Mouse (Mus musculus): Measurements from ENCODE around the gene Zbtb25. TPM values are rescaled to one million over a fixed set of nuclear protein-coding genes. Genes with fewer than 3 reads are reported as not detected.

Gene Zbtb25
- polyA plus RNA-seq, 1 experiment from 2014 or later: 11.7 TPM

GRCm38 (mm10) chr12:76373991-76374390 is 4.6 kb upstream of the Zbtb25 start:
- no peak overlapping the region for H3K4me3 ChIP-seq (replicated peaks)
- H3K27me3 ChIP-seq (replicated peaks): no peaks in the 10 kb centered on the region
- ATAC-seq: no peak
- no peaks in the 10 kb centered on the region for H3K36me3 ChIP-seq
- H3K4me2 ChIP-seq (replicated peaks): no peak overlapping the region
- no peak overlapping the region for H3K9ac ChIP-seq
- peaks cover 13% of the 10 kb centered on the region for H3K4me1 ChIP-seq (replicated peaks)
- 65% methylated on average over 6 of the region's 6 CpGs for WGBS
- H3K9me3 ChIP-seq: no peaks in the 10 kb centered on the region
- H3K27ac ChIP-seq: no peak overlapping the region

DNA sequence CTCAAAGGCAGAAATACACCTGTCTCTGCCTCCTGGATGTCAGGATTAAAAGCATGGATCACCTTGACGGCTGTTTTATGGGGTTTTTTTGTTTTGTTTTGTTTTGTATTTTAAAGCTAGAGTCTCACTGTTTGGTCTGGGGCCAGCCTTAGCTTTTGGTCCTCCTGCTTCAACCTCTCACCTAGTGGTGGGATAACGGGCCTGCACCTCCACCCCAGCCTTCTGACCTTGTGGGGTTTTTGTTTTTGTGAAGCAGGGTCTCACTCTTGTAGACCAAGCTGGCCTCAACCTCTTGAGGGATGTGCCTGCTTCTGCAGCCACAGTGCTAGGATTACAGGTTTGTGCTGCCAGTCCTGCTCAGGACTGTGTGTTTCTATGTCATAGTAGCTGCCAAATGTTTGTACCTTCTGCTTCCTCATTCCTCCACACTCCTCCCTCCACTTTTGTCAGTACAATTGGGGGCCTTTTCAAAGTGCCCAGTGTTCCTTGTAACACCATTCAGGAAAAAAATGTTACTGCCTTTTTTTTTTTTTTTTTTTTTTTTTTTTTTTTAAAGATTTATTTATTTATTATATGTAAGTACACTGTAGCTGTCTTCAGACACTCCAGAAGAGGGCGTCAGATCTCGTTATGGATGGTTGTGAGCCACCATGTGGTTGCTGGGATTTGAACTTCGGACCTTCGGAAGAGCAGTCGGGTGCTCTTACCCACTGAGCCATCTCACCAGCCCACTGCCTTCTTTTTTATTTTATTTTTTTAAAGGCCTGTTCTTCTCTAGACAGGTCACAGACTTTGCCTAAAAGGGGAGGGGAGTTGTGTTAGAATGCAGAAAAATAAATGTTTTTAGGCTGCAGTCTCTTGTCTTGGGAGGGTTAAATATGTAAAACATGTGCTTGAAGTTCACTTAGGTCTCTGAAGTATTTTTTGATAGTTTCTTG is 3.7 kb upstream of the Zbtb25 start:
- ATAC-seq: no peak
- H3K4me3 ChIP-seq (replicated peaks): no peak overlapping the region
- WGBS: 73% methylated on average over 6 of the region's 7 CpGs

GRCm38 (mm10) chr12:76372046-76372445 is 2.6 kb upstream of the Zbtb25 start:
- Histone ChIP-seq H3K4me3 (replicated peaks) (peak overlapping the region; percentile 87), H3K27ac (peak overlapping the region; percentile 100; the same call in 1 of the 2 replicates), H3K4me1 (replicated peaks) (peaks cover 28% of the 10 kb centered on the region), H3K9me3 (no peaks in the 10 kb centered on the region), H3K9ac (peak overlapping the region; percentile 97), H3K36me3 (no peaks in the 10 kb centered on the region), H3K4me2 (replicated peaks) (peak overlapping the region; percentile 88), H3K27me3 (replicated peaks) (no peaks in the 10 kb centered on the region)
- WGBS: 44% methylated on average over 7 of the region's 7 CpGs
- ATAC-seq: no peak

More for the DNA sequence above, 3.7 kb upstream of the Zbtb25 start:
- Histone ChIP-seq H3K36me3 (no peaks in the 10 kb centered on the region), H3K9me3 (no peaks in the 10 kb centered on the region), H3K27ac (no peak overlapping the region), H3K27me3 (replicated peaks) (no peaks in the 10 kb centered on the region), H3K9ac (no peak overlapping the region), H3K4me1 (replicated peaks) (peaks cover 18% of the 10 kb centered on the region), H3K4me2 (replicated peaks) (no peak overlapping the region)

DNA sequence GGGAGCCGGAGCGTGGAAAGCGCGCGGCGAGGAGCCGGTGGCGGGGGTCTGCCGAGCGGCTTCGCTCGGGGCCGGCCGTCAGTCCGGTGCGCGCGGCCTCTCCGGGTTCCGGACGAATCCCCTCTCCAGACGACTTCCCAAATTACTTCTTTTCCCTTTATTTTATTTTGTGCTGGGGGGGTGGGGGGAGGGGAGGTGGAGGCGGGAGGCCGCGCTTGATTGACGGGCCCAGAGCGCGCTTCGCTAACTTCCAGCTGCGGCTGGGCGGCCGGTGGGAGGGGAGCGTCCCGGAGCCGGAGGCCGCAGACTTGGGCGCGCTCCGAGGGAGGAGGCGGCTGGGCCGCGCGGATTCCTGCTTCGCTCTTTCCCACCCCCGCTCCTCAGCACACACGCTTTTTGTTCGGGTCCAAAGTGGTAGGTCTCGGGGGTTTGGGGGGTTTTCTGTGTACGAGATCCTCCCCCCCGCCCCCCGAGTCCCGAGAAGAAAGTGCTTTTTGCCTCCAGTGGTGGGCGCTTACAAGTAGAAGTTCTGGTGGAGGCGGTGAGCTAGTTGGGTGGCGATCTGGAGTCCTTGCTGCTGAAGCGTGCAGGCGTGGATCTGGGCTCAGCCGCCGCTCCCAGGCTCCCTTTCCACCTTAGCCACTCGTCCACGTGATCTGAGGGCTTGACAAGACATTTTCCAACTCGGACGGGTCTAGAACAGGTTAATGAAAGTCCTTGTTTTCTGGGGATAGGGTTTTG is 1.6 kb upstream of the Zbtb25 start:
- peak overlapping the region; percentile 87 for H3K4me3 ChIP-seq (replicated peaks)
- H3K36me3 ChIP-seq: no peaks in the 10 kb centered on the region
- ATAC-seq: peak; percentile 75
- no peaks in the 10 kb centered on the region for H3K9me3 ChIP-seq
- peak overlapping the region; percentile 97 for H3K9ac ChIP-seq
- under 1% methylated on average over 61 of the region's 63 CpGs for WGBS
- peak overlapping the region; percentile 88 for H3K4me2 ChIP-seq (replicated peaks)
- peaks cover 28% of the 10 kb centered on the region for H3K4me1 ChIP-seq (replicated peaks)
- H3K27me3 ChIP-seq (replicated peaks): no peaks in the 10 kb centered on the region
- peak overlapping the region; percentile 100 for H3K27ac ChIP-seq

DNA sequence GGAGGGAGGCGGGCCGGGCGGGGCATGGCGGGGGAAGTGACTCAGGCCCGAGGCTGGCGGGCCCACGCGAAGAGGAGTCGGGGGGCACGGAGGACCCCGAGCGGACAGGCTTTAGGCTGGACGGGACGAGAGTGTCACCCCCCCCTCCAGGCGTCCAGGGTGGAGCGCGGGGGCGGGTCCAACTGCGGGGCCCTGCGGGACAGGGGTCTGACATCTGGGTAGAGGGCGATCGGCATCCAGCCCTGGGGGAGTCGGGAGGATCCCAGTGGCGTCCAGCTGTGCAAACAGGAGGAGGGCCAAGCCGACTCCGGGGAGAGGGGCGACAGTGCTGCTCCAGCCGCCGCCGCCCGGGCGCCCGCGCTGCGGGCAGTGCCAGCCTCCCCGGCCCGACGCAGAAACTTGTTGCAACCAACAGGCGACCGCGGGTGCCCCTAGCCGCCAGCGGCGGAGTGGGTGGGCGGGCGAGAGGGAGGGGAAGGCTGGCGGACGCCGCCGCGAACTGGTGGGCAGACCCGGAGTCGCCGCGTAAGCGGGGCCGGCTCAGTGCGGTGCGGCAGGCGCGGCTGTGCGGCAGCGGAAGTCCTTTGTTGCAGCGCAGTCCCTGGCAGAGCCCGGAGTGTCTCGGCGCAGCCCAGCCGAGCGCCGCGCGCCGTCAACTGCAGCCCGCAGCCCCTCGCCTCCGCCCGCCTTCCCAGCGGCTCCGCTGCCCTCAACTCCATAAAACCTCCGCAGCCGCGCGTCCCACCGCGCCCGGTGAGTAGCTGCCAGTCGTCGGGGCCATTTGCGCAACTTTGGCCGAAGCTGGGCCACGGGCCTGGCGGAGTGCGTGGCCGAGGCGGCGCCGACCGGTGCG is 802 bp upstream of the Zbtb25 start, which contains the start of gene Zbtb1:
Gene Zbtb1 (plus strand): TSS at position 289 of the 853 bp plus-strand sequence.
- no peaks in the 10 kb centered on the region for H3K36me3 ChIP-seq
- no peaks in the 10 kb centered on the region for H3K27me3 ChIP-seq (replicated peaks)
- peak within 1 kb of the TSS; percentile 87 for H3K4me3 ChIP-seq (replicated peaks)
- peak within 1 kb of the TSS; percentile 88 for H3K4me2 ChIP-seq (replicated peaks)
- peaks cover 28% of the 10 kb centered on the region for H3K4me1 ChIP-seq (replicated peaks)
- no peaks in the 10 kb centered on the region for H3K9me3 ChIP-seq
- under 1% methylated on average over 91 of the region's 99 CpGs for WGBS
- peak; percentile 63 for ATAC-seq
- peak within 1 kb of the TSS; percentile 100 for H3K27ac ChIP-seq
- H3K9ac ChIP-seq: peak within 1 kb of the TSS; percentile 97

DNA sequence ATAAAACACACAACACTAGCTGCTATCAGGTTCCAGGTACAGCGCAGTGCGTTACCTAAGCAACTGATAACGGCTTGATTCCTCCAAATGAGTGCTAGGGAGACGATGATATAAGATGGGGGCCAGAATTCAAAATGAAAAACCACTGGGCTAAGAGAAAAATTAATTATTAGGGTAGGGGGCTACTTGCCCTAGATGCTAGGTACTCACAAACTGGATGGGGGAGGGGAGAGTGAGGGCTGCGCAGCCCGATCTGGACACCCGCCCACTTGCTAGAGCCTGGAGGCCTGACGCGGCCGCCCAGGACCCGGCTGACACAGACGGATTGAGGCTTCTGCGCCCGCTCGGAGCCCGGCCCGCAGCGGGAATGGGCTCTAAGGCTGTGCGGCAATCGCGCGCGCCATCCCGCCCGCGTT is 604 bp downstream of the Zbtb25 start:
- H3K9me3 ChIP-seq: no peaks in the 10 kb centered on the region
- no peaks in the 10 kb centered on the region for H3K36me3 ChIP-seq
- H3K4me1 ChIP-seq (replicated peaks): peaks cover 28% of the 10 kb centered on the region
- peak overlapping the region; percentile 100 for H3K27ac ChIP-seq
- H3K27me3 ChIP-seq (replicated peaks): no peaks in the 10 kb centered on the region
- 1% methylated on average over 26 of the region's 26 CpGs for WGBS
- peak overlapping the region; percentile 88 for H3K4me2 ChIP-seq (replicated peaks)
- H3K9ac ChIP-seq: peak overlapping the region; percentile 97
- ATAC-seq: peak; percentile 43
- peak overlapping the region; percentile 87 for H3K4me3 ChIP-seq (replicated peaks)

DNA sequence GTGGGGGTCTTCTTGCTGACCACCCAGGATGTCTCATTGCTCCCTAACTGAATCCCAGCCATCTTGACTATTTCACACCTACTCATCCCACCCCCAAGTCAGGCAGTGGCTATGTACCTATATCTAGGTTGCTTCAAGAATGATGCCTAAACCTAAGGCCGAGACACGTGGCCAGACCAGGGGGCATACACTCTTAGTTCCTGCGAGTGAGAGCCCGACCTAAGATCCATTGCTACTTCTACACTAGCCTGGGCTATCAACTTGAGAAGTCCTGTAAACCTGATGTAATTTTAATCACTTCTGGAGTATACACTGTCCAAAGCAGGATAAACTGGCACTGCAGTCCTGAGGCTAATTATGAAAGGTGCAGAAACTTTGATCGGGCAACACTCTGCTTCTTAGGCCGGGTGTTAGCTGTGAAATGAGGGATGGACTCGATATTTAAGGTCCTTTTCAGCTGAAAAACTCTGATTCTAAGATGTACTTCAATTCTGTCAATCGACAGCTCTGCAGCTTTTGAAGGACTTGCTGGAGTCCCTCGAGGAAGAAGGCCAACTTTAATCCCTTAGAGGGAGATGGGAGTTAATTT is 1.1 kb downstream of the Zbtb25 start:
- 9% methylated on average over 9 of the region's 9 CpGs for WGBS

DNA sequence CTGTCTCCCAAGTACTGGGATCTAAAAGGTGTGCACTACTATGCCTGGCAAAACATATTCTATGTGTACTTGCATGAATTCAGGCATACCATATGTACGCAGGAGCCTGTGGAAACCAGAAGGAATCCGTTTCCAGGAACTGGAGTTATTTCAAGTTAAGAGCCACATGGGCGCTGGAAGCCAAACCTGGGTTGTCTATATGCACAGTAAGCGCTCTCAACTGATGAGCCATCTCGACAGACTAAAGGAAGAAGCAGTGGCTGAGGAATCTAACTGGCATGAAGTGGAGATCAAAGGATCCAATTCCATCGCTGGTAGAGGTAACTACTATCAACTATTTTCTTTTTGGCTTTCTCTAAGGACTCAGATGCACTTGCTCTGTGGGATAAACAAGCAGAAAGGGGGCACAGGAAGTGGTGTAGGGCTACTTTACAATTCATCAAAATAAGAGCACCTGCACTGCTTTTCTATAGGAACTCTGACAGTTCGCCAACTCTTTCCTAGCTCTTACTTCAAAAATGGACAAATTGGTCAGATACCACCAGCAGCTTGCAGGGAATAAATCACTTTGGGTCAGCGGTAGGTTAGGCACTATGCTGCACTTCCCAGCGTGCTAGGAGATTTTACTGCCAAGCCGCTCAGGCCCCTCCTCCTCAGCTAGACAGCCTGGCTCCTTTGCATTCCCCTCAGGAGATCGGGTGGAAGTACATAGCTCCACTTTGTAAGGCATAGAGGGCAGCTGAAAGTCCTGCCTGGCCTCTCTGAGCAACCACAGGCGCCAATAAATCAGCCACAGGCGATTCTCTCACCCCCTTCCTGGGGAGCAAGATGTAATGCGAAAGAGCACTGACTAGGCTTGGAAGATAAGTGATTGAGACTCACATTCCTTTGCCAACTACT is 2.1 kb downstream of the Zbtb25 start:
- Histone ChIP-seq H3K9ac (no peak overlapping the region), H3K27me3 (replicated peaks) (no peaks in the 10 kb centered on the region), H3K9me3 (no peaks in the 10 kb centered on the region), H3K27ac (0 out of 2 replicates have a peak overlapping the region, but pooled peaks have one; percentile 56), H3K4me2 (replicated peaks) (peak overlapping the region; percentile 88), H3K4me1 (replicated peaks) (peaks cover 21% of the 10 kb centered on the region), H3K36me3 (no peaks in the 10 kb centered on the region), H3K4me3 (replicated peaks) (0 out of 2 replicates have a peak overlapping the region, but pooled peaks have one; percentile 1)
- 25% methylated on average over 14 of the region's 14 CpGs for WGBS
- ATAC-seq: no peak

More for the DNA sequence above, 1.1 kb downstream of the Zbtb25 start:
- Histone ChIP-seq H3K36me3 (no peaks in the 10 kb centered on the region), H3K4me2 (replicated peaks) (peak overlapping the region; percentile 88), H3K4me3 (replicated peaks) (peak overlapping the region; percentile 87), H3K4me1 (replicated peaks) (peaks cover 28% of the 10 kb centered on the region), H3K9ac (0 out of 2 replicates have a peak overlapping the region, but pooled peaks have one; percentile 97), H3K27me3 (replicated peaks) (no peaks in the 10 kb centered on the region), H3K27ac (0 out of 2 replicates have a peak overlapping the region, but pooled peaks have one; percentile 100), H3K9me3 (no peaks in the 10 kb centered on the region)
- ATAC-seq: no peak

DNA sequence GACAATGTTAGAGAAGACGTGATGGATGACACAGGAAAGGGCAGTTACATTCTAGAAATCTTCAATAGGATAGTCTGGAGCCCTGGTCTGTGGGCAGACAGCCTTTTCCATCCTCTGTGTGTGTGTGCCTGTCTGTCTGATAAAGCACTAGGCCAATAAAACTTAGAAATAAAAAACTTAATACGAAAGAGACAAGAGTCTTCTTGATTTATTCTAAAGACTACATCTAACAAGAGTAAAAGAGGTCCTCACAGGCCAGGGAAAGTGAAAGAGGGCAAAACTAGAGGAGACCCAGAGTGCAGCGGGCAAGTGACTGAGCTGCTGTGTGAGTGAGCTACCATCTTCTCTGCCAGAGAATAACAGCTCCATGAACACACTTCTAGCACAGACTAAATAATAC is 3.1 kb downstream of the Zbtb25 start:
- no peak overlapping the region for H3K9ac ChIP-seq
- H3K27ac ChIP-seq: no peak overlapping the region
- H3K9me3 ChIP-seq: no peaks in the 10 kb centered on the region
- ATAC-seq: no peak
- H3K4me3 ChIP-seq (replicated peaks): no peak overlapping the region
- H3K36me3 ChIP-seq: no peaks in the 10 kb centered on the region
- H3K4me1 ChIP-seq (replicated peaks): peaks cover 15% of the 10 kb centered on the region
- no peaks in the 10 kb centered on the region for H3K27me3 ChIP-seq (replicated peaks)
- no peak overlapping the region for H3K4me2 ChIP-seq (replicated peaks)
- 69% methylated on average over 3 of the region's 3 CpGs for WGBS

DNA sequence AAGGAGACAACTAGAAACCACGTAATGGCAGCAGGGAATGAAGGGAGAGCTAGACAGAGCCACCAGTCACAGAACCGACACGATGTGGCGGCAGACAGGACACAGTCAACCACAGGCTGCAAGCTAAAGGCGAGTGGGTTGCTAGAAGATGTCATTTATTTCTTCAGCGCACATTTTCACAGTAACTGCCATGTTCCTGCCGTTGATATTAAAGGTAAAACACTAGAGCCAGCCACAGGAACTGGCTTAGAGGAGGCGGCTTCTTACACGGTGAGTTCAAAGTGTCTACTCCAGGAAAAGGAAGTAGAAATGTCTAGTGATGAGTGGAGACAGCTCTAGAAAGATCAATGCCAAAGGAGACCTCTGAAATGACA is 7.1 kb downstream of the Zbtb25 start:
- no peak overlapping the region for H3K9ac ChIP-seq
- no peaks in the 10 kb centered on the region for H3K36me3 ChIP-seq
- H3K9me3 ChIP-seq: no peaks in the 10 kb centered on the region
- H3K4me2 ChIP-seq (replicated peaks): no peak overlapping the region
- H3K4me1 ChIP-seq (replicated peaks): 0 out of 2 replicates have a peak, but pooled peaks cover 3% of the 10 kb centered on the region
- H3K27ac ChIP-seq: no peak overlapping the region
- no peak overlapping the region for H3K4me3 ChIP-seq (replicated peaks)
- 85% methylated on average over 9 of the region's 9 CpGs for WGBS
- H3K27me3 ChIP-seq (replicated peaks): no peaks in the 10 kb centered on the region
- ATAC-seq: no peak

Data from intestine, embryonic 15.5 days (tissue).